Mouse (Mus musculus) spleen, embryonic (tissue): ENCODE results near the gene Egfl6.
"Not testable (repeated sequence)": the region's sequence is repeated elsewhere in the genome, so short reads cannot be mapped to it uniquely, and the experiment has no call there.

ENCODE experiments used
- CTCF ChIA-PET: fragments of 350-600 bp; sonication (Branson Sonifier 250); formaldehyde crosslinking; loops from one replicate; lab custom pipeline; 2022; lab: Charles Lee

The Egfl6 gene

DNA sequence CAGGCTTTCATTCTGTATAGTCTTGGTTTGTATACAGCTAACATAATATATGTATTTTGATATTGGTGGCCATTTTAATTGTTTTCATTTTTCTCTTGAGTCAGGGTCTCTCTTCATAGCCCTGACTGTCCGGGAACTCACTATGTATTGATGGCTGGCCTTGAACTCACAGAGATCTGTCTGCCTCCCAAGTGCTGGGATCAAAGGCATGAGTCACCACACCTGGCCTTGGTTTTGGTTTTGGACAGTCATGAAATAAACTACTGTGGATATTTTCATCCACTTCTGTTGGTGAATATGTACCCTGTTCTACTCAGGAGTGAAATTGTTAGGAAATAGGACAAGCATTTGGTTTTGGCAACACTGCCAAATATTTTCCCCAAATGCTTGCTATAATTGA, 68.9 kb downstream of the Egfl6 start:
- CTCF ChIA-PET = no interaction called here

DNA sequence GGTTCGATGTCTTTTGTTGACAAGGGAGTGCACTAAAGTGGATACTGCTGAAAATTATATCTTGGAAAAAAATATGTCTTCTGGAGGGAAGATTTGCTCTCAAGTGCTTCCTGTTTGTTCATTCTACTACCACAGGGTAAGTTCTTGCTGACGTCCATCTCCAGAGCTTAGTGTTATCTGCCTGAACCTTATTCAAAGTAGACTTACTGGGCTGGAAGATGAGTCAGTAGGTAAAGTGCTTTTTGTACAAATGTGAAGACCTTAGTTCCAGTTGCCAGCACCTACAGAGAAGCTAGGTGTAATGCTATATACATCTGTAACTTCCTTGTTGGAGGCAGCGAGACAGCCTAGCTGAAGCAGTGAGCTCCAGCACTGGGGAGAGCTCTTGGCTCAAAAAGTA, 69.6 kb downstream of the Egfl6 start:
- CTCF ChIA-PET = no interaction called here

DNA sequence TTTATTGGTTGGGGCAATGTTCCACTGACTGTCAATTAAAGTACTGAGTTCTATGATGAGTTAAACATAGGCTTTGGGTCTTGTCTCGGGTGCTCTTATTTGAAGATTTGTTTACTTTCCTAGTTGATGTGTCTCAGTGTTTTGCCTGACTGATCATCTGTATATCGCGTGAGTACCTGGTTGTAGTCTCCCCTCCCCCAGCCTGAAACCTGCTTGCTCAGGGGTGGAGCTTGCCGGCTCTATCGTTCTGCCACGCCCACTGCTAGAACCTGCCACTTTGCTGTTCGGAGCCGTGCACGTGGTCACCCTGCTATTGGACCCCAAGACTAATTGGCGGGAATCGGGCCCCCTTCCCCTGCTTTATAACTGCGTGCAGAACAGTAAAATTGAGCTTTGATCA, 71.5 kb downstream of the Egfl6 start:
- CTCF ChIA-PET = not testable (repeated sequence)

DNA sequence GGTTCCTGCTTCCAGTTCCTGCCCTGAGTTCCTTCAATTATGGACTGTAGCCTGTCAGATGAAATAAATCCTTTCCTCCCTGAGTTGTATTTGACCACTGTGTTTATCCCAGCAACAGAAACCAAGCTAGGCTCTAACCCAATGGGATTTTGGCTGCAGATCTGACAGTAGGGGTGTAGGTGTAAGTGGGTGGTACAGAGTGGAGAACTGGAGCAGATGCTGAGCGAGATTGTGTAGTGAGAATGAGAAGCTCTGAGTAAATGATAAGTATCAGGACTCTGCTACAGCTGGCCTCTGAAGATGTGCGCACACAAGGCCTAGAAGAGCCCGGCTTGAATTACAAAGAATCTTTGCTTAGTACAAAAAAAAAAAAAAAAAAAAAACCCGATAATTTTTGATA, 73.4 kb downstream of the Egfl6 start:
- CTCF ChIA-PET = interaction anchor here (0.6 kb wide), 2 partner anchors 31 to 557 kb away, joined by 3 read pairs; no protein-coding TSS in a partner anchor

DNA sequence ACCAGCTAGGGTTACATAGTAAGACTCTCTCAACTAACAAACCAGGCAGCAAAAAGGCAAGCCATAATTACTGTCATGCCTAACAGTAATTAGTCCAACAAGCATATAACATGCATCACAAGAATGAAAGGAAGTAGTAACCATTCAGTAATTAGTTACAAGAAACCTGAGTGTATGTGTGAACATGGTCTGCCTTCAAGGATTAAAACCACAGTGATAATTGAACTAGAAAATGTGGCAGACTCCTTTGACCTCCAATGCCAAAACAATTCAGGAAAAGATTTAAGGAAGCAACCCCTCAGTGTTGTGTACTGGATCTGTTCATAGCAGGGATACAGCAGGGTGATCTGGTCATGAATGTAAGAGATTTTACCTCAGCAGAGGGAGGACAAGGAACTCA, 74.4 kb downstream of the Egfl6 start:
- CTCF ChIA-PET = no interaction called here

DNA sequence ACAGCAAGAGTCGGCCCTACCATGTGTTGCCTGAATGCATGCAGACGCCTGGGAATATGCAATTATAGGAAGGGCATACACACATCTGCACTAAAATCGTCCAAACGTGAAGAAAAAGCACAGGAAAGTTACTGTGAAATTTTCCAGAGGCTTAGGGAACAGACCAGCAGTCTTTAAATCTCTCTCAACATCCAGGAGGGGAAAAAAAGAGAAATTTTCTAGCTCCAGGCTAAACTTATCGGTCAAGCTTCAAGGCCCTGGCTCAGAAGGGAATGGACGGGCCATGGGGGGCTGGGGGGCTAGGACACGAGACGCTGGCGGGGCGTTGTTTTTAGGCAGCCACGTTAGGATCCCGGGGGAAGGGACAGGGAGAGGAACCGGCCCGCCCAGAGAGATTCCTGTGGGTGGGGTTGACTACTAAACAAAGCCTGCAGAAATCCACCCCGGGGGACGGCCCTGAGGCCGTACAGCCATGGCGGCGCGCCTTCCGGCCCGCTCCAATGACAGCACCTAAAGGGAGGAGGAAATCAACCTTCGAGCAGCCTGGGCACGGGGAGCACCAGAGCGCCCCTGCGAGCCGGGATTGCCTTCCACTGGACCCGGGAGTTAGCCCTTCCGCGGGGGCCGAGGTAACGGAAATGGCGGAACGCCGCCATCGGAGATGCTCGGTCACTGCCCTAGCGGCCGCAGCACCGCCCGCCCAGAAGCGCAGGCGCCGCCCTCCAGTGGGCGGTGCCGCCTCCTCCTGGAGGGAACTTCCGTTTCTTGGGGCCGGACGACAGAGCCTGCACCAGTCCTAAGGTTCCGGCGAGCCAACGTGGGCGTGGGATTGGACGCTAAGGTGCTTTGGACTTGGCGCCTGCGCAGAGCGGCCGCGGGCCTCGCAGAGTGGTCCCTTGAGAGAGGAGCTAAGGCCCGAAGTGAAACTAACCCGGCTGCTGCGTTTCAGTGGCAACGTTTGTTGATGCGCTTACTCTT, 75.5 kb downstream of the Egfl6 start:
- CTCF ChIA-PET = interaction anchor here (1.2 kb wide), 1 partner anchor 124 kb away, joined by 16 read pairs; no protein-coding TSS in a partner anchor

DNA sequence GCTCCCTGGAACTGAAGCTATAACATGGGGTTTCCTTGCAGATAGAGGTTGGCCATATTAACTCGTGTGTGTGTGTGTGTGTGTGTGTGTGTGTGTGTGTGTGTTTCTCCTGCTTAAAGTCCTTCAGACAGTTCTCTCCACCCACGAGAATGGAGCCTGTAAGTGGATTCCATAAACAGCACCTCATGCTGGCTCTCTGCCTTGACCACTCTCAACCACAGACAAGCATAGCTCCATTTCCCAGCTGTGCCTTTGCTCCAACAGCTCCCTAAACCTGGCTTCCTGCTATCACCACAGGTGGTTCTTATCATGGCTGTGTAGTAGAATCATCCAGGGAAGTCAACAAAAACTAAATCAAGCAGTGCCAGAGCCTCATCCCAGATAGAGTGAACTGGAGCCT, 81.1 kb downstream of the Egfl6 start:
- CTCF ChIA-PET = no interaction called here

DNA sequence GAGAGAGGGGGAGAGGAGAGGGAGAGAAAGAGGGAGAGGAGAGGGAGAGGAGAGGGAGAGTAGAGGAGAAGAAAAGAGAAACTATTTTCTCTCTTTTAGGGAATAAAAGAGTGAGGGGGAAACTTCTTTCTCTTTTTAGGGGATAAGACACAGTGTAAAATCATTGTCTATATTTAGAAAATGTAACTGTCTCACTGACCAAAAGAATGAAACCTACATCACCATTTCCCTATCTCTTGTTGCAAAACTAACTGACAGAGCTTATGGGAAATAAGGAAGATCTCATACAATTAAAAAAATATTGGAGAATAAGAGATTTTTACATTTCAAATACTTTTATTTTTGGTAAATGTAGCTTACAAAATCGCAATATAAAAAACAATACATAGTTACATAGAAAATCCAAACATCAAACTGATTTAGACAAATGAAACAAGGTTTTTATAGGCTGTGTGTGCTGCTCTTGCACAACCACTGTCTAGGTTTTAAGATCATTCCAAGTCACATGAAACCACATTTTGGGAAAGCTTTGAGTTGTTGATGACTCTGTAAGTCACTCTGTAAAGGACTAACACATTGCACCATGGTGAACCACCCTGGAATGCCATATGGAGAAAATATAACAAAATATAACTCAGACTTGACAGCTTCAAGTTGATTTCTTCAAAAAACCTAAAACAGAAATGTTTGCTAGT, 85.9 kb downstream of the Egfl6 start:
- CTCF ChIA-PET = no interaction called here

DNA sequence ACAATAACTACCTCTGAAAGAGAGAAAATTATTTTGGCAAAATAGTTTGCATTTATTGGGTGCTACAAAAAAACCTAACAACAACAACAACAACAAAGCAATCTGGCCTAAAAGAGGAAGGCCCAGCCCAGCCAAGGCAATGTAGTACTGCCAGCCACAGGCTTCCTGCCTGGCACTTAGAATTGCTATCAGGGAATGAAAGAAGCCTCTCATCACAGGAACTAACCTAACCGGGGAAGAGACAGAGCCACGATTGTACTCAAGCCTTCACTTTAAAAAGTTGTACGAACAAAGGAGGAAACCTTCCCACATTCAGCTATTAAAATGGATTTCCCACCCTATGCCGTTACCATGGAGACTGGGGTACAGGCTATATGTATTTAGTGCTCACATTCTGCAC, 87.7 kb downstream of the Egfl6 start:
- CTCF ChIA-PET = no interaction called here

DNA sequence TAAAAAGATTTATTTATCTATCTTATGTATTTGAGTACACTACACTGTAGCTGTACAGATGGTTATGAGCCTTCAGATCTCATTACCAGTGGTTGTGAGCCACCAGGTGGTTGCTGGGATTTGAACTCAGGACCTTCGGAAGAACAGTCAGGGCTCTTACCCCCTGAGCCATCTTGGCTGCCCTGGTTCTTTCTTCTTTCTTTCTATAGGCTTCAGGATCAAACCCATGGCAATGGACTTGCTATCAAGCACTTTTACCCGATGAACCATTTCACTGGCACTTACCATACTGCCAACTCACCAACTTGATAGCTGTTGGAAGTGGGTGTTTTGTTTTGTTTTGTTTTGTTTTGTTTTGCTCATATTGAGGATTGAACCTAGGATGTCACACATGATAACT, 90.5 kb downstream of the Egfl6 start:
- CTCF ChIA-PET = no interaction called here

DNA sequence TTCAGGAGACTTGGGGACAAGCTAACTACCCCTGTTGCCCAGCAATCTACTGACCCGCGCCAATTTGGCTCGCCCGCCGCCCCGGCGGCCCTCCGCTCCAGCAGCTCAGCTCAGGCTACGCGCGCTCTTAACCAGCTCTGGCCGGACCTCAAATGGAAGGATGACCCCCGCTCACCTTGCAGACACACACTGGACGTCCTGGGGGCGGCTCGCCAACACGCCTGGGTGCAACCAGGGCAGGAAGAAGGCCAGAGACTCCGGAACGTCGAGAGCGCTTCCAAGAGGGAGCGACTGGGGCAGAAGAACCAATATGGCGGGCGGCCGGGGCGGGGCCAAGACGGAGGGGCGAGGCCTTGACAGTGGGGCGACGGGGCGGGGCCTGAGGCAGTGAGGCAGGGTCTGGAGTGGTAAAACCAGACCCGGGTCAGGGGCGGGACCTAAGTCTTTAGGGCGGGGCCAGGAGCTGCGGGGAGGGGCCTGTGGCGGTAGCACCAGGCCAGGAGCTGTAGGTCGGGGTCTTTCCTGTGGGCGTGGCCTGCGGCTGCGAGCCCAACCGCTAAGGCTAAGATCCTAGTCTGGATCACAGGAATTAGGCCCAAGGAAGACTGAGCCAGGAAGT, 106.0 kb downstream of the Egfl6 start, which contains the start of gene Rab9:
Gene Rab9 (minus strand): TSS at position 503 of the 619 bp plus-strand sequence.
- CTCF ChIA-PET = no interaction called here

DNA sequence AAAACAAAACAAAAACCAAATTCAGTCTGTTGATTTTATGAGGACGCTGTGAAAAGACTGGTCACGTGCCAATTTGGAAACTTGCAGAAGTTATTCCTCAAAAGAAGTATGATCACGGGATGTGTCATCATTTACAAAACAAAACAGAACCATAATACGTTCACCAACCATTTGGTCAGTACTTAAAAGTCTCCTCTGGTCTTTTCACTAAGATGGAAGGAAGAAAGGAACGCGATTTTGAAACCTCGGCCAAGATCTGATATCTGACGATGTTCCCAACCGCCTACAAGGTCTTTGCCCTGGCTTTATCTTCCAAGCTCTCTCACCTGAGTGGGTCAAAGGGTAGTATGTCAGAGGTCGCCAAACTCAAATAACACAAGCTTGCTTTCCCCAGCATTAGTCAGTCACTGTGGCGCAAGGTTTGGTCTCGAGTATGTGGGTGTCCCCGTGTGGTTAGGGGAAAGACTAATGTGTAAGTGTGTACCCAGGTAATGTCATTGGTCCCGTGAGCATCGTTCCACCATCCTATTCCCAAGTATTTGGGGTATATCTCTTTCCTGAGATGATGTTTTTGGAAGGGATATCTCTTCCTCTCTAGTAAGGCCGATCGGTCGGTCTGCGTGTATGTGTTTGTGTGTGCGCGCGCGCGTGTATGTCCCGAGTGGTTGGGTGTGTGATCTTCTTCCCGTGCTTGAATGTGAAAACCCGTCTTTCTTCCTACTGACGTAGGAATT, 106.7 kb downstream of the Egfl6 start:
- CTCF ChIA-PET = no interaction called here

DNA sequence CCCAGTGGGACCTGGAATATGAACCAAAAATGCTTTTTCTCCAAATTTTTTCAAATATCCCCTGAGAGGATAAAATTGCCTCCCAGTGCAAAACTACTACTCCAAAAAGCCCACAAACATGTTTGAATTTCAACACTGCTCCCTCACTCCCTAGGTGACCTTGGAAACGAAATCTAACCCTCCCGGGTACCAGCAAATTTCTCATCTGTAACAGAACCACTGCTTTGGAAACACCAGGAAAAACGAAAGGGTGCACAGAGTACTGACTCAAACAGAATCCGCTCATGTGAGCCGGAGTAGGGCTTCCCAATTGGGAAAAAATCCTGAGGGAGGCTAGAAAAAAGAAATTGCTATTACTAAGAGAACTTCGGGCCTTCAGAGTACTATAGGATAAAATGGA, 108.1 kb downstream of the Egfl6 start:
- CTCF ChIA-PET = no interaction called here
